Mouse (Mus musculus): ENCODE results near the gene Sclt1. TPM values are rescaled to one million over a fixed set of nuclear protein-coding genes. Genes with fewer than 3 reads are reported as not detected.

Sclt1 gene
- total RNA-seq, 2 experiments from 2014 or later: 2.7 to 7.1 TPM

DNA sequence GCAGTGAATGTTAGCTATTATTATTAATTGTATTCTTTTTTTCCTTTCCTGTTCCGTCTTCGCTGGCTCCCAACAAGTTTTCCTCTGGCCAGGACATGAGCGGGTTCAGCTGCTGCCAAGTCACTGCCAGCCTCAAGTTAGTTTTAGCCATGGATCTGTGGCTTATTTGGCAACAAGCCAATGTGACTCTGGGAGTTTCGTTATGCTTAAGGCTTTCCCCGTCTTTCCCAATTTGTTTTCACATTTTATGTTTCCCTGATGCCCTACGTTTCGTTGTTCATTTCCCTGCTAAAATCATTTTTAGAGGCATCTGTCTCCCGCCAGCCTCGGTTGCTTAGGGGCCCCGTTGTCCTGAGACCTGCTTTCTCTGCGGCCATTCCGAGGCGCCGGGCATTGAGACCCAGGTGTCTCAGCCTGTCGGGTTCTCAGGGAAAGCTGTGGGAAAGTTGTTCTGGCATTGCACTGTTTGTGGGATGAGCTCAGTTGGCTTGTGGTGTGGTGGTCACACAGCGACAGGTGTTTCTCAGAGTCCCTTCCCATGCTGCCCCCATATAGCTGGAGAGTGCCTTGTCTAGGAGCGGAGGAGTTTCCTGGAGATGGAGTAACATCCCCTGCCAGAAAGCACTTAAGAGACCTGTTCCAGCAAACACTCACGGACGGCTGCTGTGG lies 152.9 kb downstream of the Sclt1 start:
- ATAC-seq (replicated peaks; ENCODE audit: low FRiP score, poor library complexity, severe bottlenecking): no peak

DNA sequence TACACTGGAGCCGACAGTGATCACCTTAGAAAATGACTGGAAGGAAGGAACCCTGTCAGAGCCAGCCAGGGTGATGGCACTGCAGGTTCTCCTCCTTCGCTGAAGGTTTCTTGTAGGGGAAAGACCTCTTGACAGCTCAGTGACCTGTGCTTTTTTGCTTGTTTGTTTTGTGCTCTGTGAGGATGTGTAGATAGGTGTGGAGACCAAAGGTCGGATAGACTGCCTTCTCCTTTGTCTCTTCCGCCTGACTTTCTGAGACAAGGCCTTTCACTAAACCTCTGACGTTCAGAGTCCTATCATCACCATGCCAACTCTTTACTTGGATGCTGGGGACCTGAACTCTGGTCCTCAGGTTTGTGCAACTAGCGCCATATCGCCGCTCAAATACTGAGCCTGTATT lies 153.8 kb downstream of the Sclt1 start:
- no peak for ATAC-seq (replicated peaks; ENCODE audit: low FRiP score, poor library complexity, severe bottlenecking)

DNA sequence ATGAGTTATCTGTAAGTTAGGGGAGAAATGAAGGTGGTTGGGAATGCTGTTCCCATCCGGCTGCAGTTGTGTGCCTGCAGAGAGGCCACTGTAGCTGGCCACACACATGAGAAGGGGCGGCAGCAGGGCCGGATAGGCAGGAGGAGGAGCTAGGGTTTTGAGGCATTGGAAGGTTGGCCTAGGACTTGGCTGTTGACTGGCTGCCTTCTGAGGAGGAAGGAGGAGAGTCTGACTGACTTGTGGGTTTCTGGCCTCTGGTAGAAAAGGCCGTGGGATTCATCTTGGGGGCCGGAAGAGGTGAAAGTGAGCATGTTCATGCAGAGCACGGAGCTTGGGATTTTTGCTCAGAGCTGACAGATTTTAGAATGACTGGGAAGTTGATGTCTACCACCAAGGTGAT lies 154.7 kb downstream of the Sclt1 start:
- no peak for ATAC-seq (replicated peaks; ENCODE audit: low FRiP score, poor library complexity, severe bottlenecking)

DNA sequence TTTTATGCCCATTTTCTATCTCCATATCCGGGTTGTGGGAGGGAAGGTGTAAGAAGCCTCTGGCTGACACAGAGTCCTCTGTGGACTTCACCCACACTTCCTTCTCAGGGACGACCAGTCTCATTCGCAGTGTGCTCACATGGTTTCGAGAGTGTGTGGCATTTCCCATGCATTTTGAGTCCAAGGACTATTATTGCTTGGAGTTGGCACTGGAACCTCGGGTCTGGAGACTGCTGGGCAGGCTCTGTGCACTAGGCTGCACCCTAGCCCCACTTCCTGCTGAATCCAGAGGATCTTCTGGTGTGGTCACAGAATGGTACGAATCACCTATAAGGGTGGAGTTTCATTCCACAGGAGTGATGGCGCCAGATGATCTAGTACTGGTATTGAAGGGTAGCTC lies 155.4 kb downstream of the Sclt1 start:
- no peak for ATAC-seq (replicated peaks; ENCODE audit: low FRiP score, poor library complexity, severe bottlenecking)

DNA sequence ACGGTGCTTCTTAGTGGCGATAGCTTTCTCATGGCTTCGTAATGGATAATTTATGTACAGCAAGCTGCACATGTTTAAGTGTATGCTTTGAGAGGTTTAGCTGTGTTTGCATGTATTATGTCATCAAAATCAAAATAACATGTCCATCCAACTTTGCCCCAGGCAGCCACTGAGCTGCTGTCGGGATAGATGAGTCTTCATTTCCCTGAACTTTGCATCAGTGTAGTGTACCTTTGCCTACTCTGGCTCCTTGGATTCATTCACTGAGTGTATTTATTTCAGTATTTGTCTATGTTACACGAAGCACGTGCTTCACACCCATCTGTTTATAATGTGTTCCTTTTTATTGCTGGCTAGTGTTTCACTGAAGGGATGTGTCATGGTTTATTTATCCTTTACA lies 156.0 kb downstream of the Sclt1 start:
- no peak for ATAC-seq (replicated peaks; ENCODE audit: low FRiP score, poor library complexity, severe bottlenecking)

DNA sequence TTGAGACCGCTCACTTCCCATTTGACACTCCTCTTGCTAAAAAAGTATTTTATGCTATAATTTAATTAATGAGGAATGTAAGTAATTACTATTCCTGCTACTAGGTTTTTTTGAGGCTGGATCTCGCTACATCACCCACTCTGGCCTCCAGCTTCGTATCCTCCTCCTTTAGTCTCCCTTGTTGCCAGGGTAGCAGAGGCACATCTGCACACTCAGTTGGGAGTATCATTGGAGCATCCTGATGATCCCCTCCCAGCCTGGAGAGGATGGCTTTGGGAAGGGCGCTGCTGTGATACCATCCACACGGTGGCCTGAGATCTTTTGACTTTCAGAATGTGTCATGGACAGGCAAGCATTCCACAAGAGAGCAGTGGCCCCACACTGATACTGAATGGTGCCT lies 156.8 kb downstream of the Sclt1 start:
- no peak for ATAC-seq (replicated peaks; ENCODE audit: low FRiP score, poor library complexity, severe bottlenecking)

DNA sequence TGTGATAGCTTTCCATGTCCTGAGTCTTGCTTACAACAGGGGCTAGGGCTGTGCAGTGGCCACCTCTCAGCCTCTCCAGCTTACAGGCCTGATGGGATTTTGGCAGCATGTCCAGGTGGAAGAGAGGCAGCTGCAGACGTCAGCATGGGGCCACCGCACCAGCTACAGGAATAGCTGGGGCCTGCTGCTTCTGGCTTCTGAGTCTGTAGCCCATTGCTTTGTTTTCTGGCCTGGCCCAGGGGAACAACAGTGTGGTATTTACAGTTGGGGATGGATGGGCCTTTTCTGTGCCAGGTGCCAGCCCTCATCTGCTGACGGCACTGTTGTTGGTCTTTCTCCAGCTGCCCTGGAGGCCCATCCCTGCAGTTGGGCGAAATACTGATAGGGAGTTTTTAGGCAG lies 158.7 kb downstream of the Sclt1 start:
- no peak for ATAC-seq (replicated peaks; ENCODE audit: low FRiP score, poor library complexity, severe bottlenecking)

DNA sequence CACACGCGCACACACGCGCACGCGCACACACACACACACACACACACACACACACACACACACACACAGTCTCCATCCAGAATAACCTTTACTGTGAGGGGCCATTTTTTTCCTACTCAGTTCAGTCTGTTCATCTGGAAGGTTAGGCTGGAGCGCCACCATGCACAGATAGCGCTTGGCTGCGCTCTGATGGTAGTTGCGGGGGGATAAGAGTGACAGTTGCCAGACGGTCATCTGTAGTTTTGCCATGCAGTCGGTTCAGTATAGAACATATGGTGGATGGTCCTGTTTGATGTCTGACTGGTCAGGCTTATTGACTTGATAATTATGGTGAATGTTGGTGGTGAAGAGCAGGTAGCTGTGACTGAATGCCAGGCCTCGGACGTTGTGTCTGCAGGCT lies 159.2 kb downstream of the Sclt1 start:
- ATAC-seq (replicated peaks; ENCODE audit: low FRiP score, poor library complexity, severe bottlenecking): no peak

DNA sequence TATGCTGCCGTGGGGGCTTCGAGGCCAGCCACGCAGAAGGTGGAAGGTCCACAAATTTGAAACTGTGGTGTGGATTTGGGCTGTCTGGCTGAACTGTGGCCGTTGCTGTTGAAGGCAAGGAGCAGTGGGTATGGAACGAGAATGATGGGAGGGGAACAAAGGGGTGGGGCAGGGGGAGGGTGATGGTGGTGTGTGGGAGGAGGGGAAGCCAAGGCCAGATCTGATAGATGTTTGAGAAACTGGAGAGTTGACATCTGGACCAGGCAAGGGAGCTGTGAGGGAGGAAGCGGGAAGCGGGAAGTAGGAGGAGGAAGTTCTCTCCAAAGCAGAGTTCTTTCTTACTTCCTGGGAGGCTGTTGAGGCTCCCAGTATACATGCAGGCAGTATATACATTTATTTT lies 160.1 kb downstream of the Sclt1 start:
- ATAC-seq (replicated peaks; ENCODE audit: low FRiP score, poor library complexity, severe bottlenecking): no peak

DNA sequence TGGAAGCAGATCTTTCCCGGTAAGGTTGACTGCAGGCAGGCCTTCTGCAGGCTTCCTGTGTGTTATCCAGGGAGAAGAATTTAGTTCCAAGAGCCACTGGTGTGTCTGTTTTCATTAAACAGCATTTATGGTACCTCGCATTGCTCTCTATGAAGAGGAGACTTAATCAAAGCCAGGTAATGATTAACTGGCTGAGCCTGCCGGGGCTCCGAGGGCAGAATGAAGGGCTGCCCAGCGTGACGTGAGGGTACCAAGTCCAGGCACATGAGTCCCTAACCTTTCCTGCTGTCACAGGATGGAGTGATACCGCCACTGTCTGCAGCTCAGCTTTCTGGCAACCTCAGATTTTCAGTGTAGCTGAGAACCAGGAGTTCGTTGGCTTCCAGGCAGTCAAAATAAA lies 160.9 kb downstream of the Sclt1 start:
- ATAC-seq (replicated peaks; ENCODE audit: low FRiP score, poor library complexity, severe bottlenecking): no peak

DNA sequence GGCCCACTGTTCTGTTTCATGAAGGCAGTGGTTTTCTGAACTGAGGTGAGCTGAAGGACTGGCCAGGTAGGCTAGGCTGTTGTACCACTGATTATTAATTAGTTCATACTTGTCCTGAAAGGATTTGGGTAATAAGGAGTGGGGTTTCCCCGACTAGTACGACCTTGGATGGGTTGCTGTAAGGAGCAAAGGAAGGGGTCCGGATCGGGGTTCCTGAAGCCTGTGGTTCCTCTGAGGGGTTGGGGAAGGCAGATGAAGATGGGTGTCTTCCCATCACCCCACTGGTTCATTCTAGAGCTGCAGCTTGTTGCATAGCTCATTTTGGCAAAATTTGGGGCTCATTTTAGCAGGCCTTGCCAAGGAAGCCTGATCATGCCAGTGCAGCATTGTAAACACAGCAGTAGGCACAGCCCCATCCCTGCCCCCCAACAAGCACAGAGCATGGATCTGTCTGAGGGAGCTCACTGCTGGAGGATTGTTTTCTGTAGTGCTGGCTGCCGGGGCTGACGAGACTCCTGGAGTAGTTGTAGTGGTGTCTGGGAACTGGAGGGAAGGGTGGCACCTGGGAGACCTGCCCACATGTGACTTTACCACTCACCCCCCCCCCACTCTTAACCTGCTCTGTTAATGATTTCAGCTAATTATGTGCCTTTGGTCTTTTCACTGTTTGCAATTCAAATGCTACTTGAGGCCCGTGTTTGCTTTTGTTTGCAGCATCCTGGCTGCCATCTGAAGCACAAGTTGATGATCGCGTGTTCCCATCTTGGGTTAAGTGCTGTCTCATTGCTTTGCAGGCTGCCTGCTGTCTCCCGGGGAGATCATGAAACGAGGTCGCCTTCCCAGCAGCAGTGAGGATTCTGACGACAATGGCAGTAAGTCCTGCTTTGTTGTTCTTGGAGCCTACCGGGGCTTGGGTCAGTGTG lies 161.7 kb downstream of the Sclt1 start:
- ATAC-seq (replicated peaks; ENCODE audit: low FRiP score, poor library complexity, severe bottlenecking): no peak

DNA sequence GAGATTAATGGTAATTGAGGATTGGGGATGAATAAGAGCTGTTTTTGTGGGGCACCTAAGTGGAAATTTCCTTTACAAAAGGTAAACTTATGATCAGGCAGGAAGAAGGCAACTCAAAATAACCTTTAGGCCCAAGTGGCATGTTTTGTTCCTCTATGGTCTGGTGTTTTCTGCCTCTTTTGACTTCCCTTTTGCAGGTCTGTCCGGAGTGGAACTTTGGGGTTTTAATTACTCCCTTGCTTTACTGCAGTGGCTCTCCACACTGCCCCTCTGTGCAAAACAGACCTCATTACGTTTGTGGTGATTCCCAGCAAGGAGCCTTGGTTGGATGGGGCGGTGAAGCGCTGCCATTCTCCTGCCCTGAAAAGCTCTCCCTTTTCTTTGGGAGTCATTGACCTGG lies 162.4 kb downstream of the Sclt1 start:
- no peak for ATAC-seq (replicated peaks; ENCODE audit: low FRiP score, poor library complexity, severe bottlenecking)

DNA sequence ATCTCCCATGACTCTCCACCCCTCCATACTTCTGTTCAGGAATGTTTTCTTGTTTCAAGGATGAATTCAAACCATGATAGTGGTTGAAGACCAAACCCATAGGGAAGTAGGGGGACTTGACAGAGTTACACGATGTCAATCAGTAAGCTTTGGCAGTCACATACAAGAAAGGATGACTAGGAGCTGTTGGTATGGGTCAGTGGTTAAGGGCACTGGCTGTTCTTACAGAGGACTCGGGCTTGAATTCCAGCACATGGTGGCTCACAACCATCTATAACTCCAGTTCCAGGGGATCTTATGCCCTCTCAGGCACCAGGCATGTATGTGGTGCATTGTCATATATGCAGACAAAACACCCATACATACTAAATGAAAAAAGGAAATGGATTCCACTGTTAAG lies 165.1 kb downstream of the Sclt1 start:
- ATAC-seq (replicated peaks; ENCODE audit: low FRiP score, poor library complexity, severe bottlenecking): no peak

Other genes starting within 250 kb of the Sclt1 start
- gene Jade1, start 186.8 kb downstream of the Sclt1 start, total RNA-seq (2015; ENCODE audit: low replicate concordance): 11.9 and 14.4 TPM in 2 replicates
- 23.9 and 35.4 TPM in 2 replicates for gene Jade1, start 186.8 kb downstream of the Sclt1 start, total RNA-seq (2017; ENCODE audit: low replicate concordance)
- gene D3Ertd751e, start 97 bp upstream of the Sclt1 start, total RNA-seq (2015; ENCODE audit: low replicate concordance): 3.6 and 5.0 TPM in 2 replicates
- 3.6 and 4.2 TPM in 2 replicates for gene D3Ertd751e, start 97 bp upstream of the Sclt1 start, total RNA-seq (2017; ENCODE audit: low replicate concordance)